Mouse (Mus musculus) midbrain, postnatal 0 days (tissue): ENCODE measurements at regions not wholly inside any gene's neighbourhood (a gene's known extent, or its start where the extent isn't known, plus 50 kb on each side); places are given as distances from the start of the nearest gene placed in this dataset.

Source experiments
- ATAC-seq: fragments of 200-750 bp; cut with Nextera tagmentation; 2 replicates; pipeline ENCODE4 v1.8.0; 2017; ENCODE audit warnings: moderate number of reproducible peaks, mild to moderate bottlenecking, moderate TSS enrichment, moderate library complexity; ENCODE audit not compliant: low FRiP score
- DNase-seq: peaks from one replicate; pipeline ENCODE4 v3.0.0-alpha.2; 2015; ENCODE audit warnings: low spot score
- H3K27ac ChIP-seq: fragments of 300-500 bp; sonication (generic); 2 replicates; pipeline ENCODE4 v1.5.1; 2014; ENCODE audit warnings: low read depth, mild to moderate bottlenecking, low read length, mixed read lengths
- H3K27me3 ChIP-seq: fragments of 300-500 bp; sonication (generic); 2 replicates; pipeline ENCODE4 v1.6.1; 2014; ENCODE audit warnings: low read length, control low read depth, mixed read lengths; ENCODE audit not compliant: insufficient read depth
- H3K36me3 ChIP-seq: fragments of 300-500 bp; sonication (generic); 2 replicates; pipeline ENCODE4 v1.6.1; 2014; ENCODE audit warnings: low read length, control low read depth, mixed read lengths; ENCODE audit not compliant: insufficient read depth
- H3K4me1 ChIP-seq: fragments of 300-500 bp; sonication (generic); 2 replicates; pipeline ENCODE4 v1.6.1; 2014; ENCODE audit warnings: mild to moderate bottlenecking, control low read depth, antibody characterized with exemption, low read length, mixed read lengths; ENCODE audit not compliant: insufficient read depth
- H3K4me2 ChIP-seq: fragments of 300-500 bp; sonication (generic); 2 replicates; pipeline ENCODE4 v1.6.1; 2014; ENCODE audit warnings: low read depth, mild to moderate bottlenecking, low read length, mixed read lengths; ENCODE audit not compliant: poor library complexity, severe bottlenecking
- H3K4me3 ChIP-seq: fragments of 300-500 bp; sonication (generic); 2 replicates; pipeline ENCODE4 v1.5.1; 2014; ENCODE audit warnings: low read depth, mild to moderate bottlenecking, low read length, moderate library complexity
- H3K9ac ChIP-seq: fragments of 300-500 bp; sonication (generic); replicated peaks from 2 replicates; pipeline ENCODE4 v1.6.1; 2014; ENCODE audit warnings: mild to moderate bottlenecking, low read length, moderate library complexity, mixed read lengths; ENCODE audit not compliant: poor library complexity, severe bottlenecking
- H3K9me3 ChIP-seq: fragments of 300-500 bp; sonication (generic); 2 replicates; pipeline ENCODE4 v1.6.1; 2016; ENCODE audit warnings: low read length, control low read depth
- CTCF ChIP-seq: IDR thresholded peaks from 2 replicates; pipeline ENCODE4 v1.5.1; 2016; ENCODE audit warnings: antibody characterized with exemption, mild to moderate bottlenecking
- WGBS: fragments of 180-500 bp; shearing (Covaris S2); extraction: QIAGEN DNeasy Blood & Tissue Kit; methylation state at CpG from one replicate; pipeline ENCODE4 v1.1.7; 2014; 5-methylcytosine and 5-hydroxymethylcytosine counted together

GRCm38 (mm10) chr5:133999698-134000097, 99.8 kb upstream of the Castor2 start:
- Histone ChIP-seq H3K9me3 (no peaks in the 10 kb centered on the region), H3K27me3 (no peaks in the 10 kb centered on the region), H3K36me3 (no peaks in the 10 kb centered on the region), H3K4me2 (no peak overlapping the region), H3K27ac (no peak overlapping the region), H3K4me3 (no peak overlapping the region), H3K9ac (no peak overlapping the region), H3K4me1 (no peaks in the 10 kb centered on the region)
- ATAC-seq = no peak
- TF ChIP-seq CTCF = no peak
- 24% methylated on average over 5 of the region's 5 CpGs for WGBS
- peak; percentile 34 for DNase-seq

GRCm38 (mm10) chr5:133991994-133992393, 107.5 kb upstream of the Castor2 start:
- TF ChIP-seq CTCF = no peak
- Histone ChIP-seq H3K4me3 (no peak overlapping the region), H3K9me3 (no peaks in the 10 kb centered on the region; the same call in 1 of the 2 replicates), H3K4me2 (no peak overlapping the region), H3K9ac (no peak overlapping the region), H3K27ac (no peak overlapping the region), H3K27me3 (no peaks in the 10 kb centered on the region), H3K4me1 (no peaks in the 10 kb centered on the region), H3K36me3 (no peaks in the 10 kb centered on the region)
- ATAC-seq (no peak), DNase-seq (no peak)
- WGBS = 39% methylated on average over 2 of the region's 2 CpGs

- 8% methylated on average over 3 of the region's 3 CpGs for WGBS
- H3K9ac ChIP-seq = no peak overlapping the region
- no peak overlapping the region for H3K4me2 ChIP-seq
- no peak overlapping the region for H3K4me3 ChIP-seq
- no peaks in the 10 kb centered on the region for H3K36me3 ChIP-seq
- H3K4me1 ChIP-seq = no peaks in the 10 kb centered on the region
- H3K27me3 ChIP-seq = no peaks in the 10 kb centered on the region
- ATAC-seq (no peak), DNase-seq (peak; percentile 63)
- no peak overlapping the region for H3K27ac ChIP-seq
- H3K9me3 ChIP-seq = no peaks in the 10 kb centered on the region; the same call in 1 of the 2 replicates
- TF ChIP-seq CTCF = no peak
Observed at GRCm38 (mm10) chr5:133991556-133991955, 108.0 kb upstream of the Castor2 start.

GRCm38 (mm10) chr5:133983249-133983966, 116.1 kb upstream of the Castor2 start:
- Histone ChIP-seq H3K9me3 (no peaks in the 10 kb centered on the region), H3K4me1 (0 out of 2 replicates have a peak, but pooled peaks cover 5% of the 10 kb centered on the region), H3K27ac (no peak overlapping the region), H3K27me3 (peaks cover 5% of the 10 kb centered on the region; the same call in 1 of the 2 replicates), H3K4me3 (no peak overlapping the region), H3K9ac (no peak overlapping the region), H3K4me2 (peak overlapping the region; percentile 22; the same call in 1 of the 2 replicates), H3K36me3 (no peaks in the 10 kb centered on the region)
- peak; percentile 42 for DNase-seq
- ATAC-seq = no peak
- no peak for TF ChIP-seq CTCF
- WGBS = 5% methylated on average over 13 of the region's 15 CpGs

GRCm38 (mm10) chr5:133970421-133970914, 129.0 kb upstream of the Castor2 start:
- ATAC-seq (no peak; the same call in 1 of the 2 replicates), DNase-seq (no peak)
- Histone ChIP-seq H3K4me3 (no peak overlapping the region), H3K27me3 (no peaks in the 10 kb centered on the region), H3K4me1 (no peaks in the 10 kb centered on the region), H3K4me2 (no peak overlapping the region), H3K27ac (no peak overlapping the region), H3K36me3 (no peaks in the 10 kb centered on the region), H3K9me3 (0 out of 2 replicates have a peak, but pooled peaks cover 7% of the 10 kb centered on the region), H3K9ac (no peak overlapping the region)
- 65% methylated on average over 12 of the region's 12 CpGs for WGBS
- no peak for TF ChIP-seq CTCF

GRCm38 (mm10) chr5:133963301-133963700, 136.2 kb upstream of the Castor2 start:
- Histone ChIP-seq H3K27me3 (no peaks in the 10 kb centered on the region), H3K9ac (no peak overlapping the region), H3K36me3 (no peaks in the 10 kb centered on the region), H3K4me2 (no peak overlapping the region), H3K4me3 (no peak overlapping the region), H3K4me1 (no peaks in the 10 kb centered on the region), H3K9me3 (0 out of 2 replicates have a peak, but pooled peaks cover 7% of the 10 kb centered on the region), H3K27ac (no peak overlapping the region)
- WGBS = 86% methylated on average over 5 of the region's 5 CpGs
- DNase-seq (no peak), ATAC-seq (no peak)
- no peak for TF ChIP-seq CTCF
